ENCODE assay signal across 8 mouse cellular contexts in the genomic region with DNA sequence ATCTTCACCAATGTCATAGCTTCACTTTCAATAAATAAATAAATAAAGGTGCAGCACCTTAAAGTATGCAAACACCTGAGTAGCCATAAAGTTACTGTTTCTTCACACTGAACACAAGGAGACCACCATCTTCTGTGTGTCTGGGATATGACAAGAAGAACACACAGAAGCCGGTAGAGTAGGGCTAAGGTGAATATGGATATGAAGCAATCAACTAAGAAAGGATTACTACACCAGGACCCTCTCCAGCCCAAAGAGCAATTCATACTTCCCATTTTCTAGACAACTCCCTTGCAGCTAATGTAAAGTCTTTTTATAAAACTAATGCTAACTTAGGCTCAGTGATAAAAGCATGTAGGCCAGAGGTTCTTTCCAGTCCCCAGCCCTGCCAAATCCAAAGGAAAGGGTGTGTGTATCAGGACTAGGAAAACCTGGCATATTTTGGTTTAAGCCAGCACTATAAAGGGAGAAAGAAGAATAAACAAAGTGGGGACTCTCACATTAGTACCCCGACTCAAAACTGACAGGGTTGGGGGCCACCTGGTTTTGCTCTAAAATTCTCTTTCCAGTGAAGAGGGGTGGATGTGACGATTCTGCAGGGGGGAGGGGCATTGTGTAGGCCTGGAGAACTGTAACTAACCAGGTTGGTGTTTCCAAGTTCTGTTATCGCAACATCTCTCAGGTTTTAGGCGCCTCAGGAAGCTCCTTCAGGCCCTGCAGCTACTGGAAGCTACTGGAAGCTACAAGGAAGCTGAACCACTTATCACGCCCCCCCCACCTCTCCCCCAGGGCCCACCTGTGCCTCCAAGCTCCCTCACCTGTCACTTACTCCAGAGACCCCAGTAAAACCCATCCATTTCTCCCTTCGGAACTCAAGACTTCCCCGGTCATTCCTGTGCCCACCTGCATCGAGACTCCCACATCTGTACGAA. TPM values are rescaled to one million over a fixed set of nuclear protein-coding genes. Genes with fewer than 3 reads are reported as not detected.
DNase-seq lines count a peak whose midpoint lies in the region; ATAC-seq lines count a peak whose summit lies in the region.

No protein-coding gene starts in this region.

- peak overlapping the region; percentile 74 for H3K9ac ChIP-seq in embryonic facial prominence, embryonic 11.5 days (replicated peaks; ENCODE audit: low read length)
- H3K9ac ChIP-seq in limb, embryonic 15.5 days, result peak overlapping the region; percentile 75
- H3K9ac ChIP-seq in midbrain, embryonic 15.5 days, result peak overlapping the region; percentile 90

- no peak for ATAC-seq in embryonic facial prominence, embryonic 11.5 days (replicated peaks; ENCODE audit: insufficient number of reproducible peaks, low FRiP score, low TSS enrichment, low read depth)
- no peak for ATAC-seq in limb, embryonic 15.5 days (ENCODE audit: insufficient number of reproducible peaks, low FRiP score, low TSS enrichment, low read depth)
- peak; percentile 15 for ATAC-seq in midbrain, embryonic 15.5 days (replicated peaks)

- H3K27ac ChIP-seq in embryonic facial prominence, embryonic 11.5 days (replicated peaks; ENCODE audit: low read depth, low read length), result no peak overlapping the region
- H3K27ac ChIP-seq in limb, embryonic 15.5 days, result peak overlapping the region; percentile 90; the same call in 1 of the 2 replicates
- peak overlapping the region; percentile 94 for H3K27ac ChIP-seq in midbrain, embryonic 15.5 days

- no peaks in the 10 kb centered on the region for H3K9me3 ChIP-seq in embryonic facial prominence, embryonic 11.5 days (replicated peaks; ENCODE audit: control insufficient read depth, low read length)
- H3K9me3 ChIP-seq in limb, embryonic 15.5 days, result no peaks in the 10 kb centered on the region
- no peaks in the 10 kb centered on the region for H3K9me3 ChIP-seq in midbrain, embryonic 15.5 days

- 52% methylated on average over 10 of the region's 10 CpGs for WGBS in embryonic facial prominence, embryonic 11.5 days
- 40% methylated on average over 10 of the region's 10 CpGs for WGBS in limb, embryonic 15.5 days
- WGBS in midbrain, embryonic 15.5 days, result 46% methylated on average over 10 of the region's 10 CpGs

- H3K4me2 ChIP-seq in embryonic facial prominence, embryonic 11.5 days (ENCODE audit: low read depth, low read length), result peak overlapping the region; percentile 44
- H3K4me2 ChIP-seq in limb, embryonic 15.5 days, result peak overlapping the region; percentile 74
- peak overlapping the region; percentile 83 for H3K4me2 ChIP-seq in midbrain, embryonic 15.5 days

- H3K36me3 ChIP-seq in embryonic facial prominence, embryonic 11.5 days (replicated peaks; ENCODE audit: control insufficient read depth, insufficient read depth, low read depth, low read length), result no peaks in the 10 kb centered on the region
- peaks cover 18% of the 10 kb centered on the region for H3K36me3 ChIP-seq in limb, embryonic 15.5 days
- H3K36me3 ChIP-seq in midbrain, embryonic 15.5 days (replicated peaks), result 0 out of 2 replicates have a peak, but pooled peaks cover 7% of the 10 kb centered on the region

- DNase-seq in kidney, adult 9 months, result peak; percentile 15
- DNase-seq in kidney, adult 18-20 months, result no peak
- peak; percentile 2 for DNase-seq in embryonic facial prominence, embryonic 11.5 days (ENCODE audit: low spot score)
- DNase-seq in heart, postnatal 14 days, result peak; percentile 5 to 7
- no peak for DNase-seq in T-cell, adult 2 months (ENCODE audit: low spot score)
- no peak for DNase-seq in urinary bladder, postnatal 14 days (ENCODE audit: low spot score)

- peak overlapping the region; percentile 72 for H3K4me3 ChIP-seq in embryonic facial prominence, embryonic 11.5 days (ENCODE audit: low read depth, low read length)
- H3K4me3 ChIP-seq in limb, embryonic 15.5 days, result peak overlapping the region; percentile 86
- peak overlapping the region; percentile 89 for H3K4me3 ChIP-seq in midbrain, embryonic 15.5 days

- intact Hi-C loops in heart, postnatal 14 days (cut with DNase I), result loop anchor here (5.0 to 10.0 kb wide), 2 partner anchors 52 to 220 kb away; no protein-coding TSS in a partner anchor

- no peaks in the 10 kb centered on the region for H3K4me1 ChIP-seq in embryonic facial prominence, embryonic 11.5 days (ENCODE audit: control insufficient read depth, insufficient read depth, low read length)
- peaks cover 15% of the 10 kb centered on the region for H3K4me1 ChIP-seq in limb, embryonic 15.5 days
- peaks cover 25% of the 10 kb centered on the region for H3K4me1 ChIP-seq in midbrain, embryonic 15.5 days

- H3K27me3 ChIP-seq in embryonic facial prominence, embryonic 11.5 days (ENCODE audit: control insufficient read depth, insufficient read depth, low read length), result no peaks in the 10 kb centered on the region
- H3K27me3 ChIP-seq in limb, embryonic 15.5 days, result no peaks in the 10 kb centered on the region
- H3K27me3 ChIP-seq in midbrain, embryonic 15.5 days (replicated peaks), result no peaks in the 10 kb centered on the region

RNA-seq across cellular contexts. Expression of gene Abcc5, which starts 1.2 kb away (rescaled TPM):
- 44.9 and 47.6 TPM in 2 replicates for polyA plus RNA-seq in embryonic facial prominence, embryonic 11.5 days (2014; fragmentation: Nextera tagmentation; extraction: Ambion mirVana)
- total RNA-seq in heart, postnatal 14 days (2021), result 10 to 100 TPM; 42.0 to 43.3 TPM
- polyA plus RNA-seq in limb, embryonic 15.5 days (2015; fragmentation: Nextera tagmentation; extraction: Ambion mirVana), result 67.0 and 76.2 TPM in 2 replicates
- 165 and 182 TPM in 2 replicates for polyA plus RNA-seq in midbrain, embryonic 15.5 days (2015; fragmentation: Nextera tagmentation; extraction: Ambion mirVana)

Comparison
In these comparisons a context has a peak if more than half of its experiments do, and no peak if none do; other contexts are left out.
1. DNase-seq: peak in kidney, adult 9 months (single experiment), embryonic facial prominence, embryonic 11.5 days (single experiment) and heart, postnatal 14 days (2 of 2); none in kidney, adult 18-20 months (single experiment), T-cell, adult 2 months (single experiment) and urinary bladder, postnatal 14 days (single experiment).
2. Peak in every context shown above with its lines, with median percentiles within 50 percentile points of each other: H3K4me2 ChIP-seq, H3K4me3 ChIP-seq and H3K9ac ChIP-seq.